Mouse (Mus musculus) hindbrain, postnatal 0 days (tissue): ENCODE measurements at regions not wholly inside any gene's neighbourhood (a gene's known extent, or its start where the extent isn't known, plus 50 kb on each side); places are given as distances from the start of the nearest gene placed in this dataset.

ENCODE experiments used
- ATAC-seq: fragments of 200-750 bp; cut with Nextera tagmentation; 2 replicates; pipeline ENCODE4 v1.8.0; 2017; ENCODE audit warnings: mild to moderate bottlenecking, moderate TSS enrichment, moderate library complexity
- DNase-seq: peaks from one replicate; pipeline ENCODE4 v3.0.0-alpha.2; 2015; ENCODE audit warnings: low spot score
- H3K27ac ChIP-seq: fragments of 300-500 bp; sonication (generic); 2 replicates; pipeline ENCODE4 v1.5.1; 2014; ENCODE audit warnings: mild to moderate bottlenecking
- H3K27me3 ChIP-seq: fragments of 300-500 bp; sonication (generic); 2 replicates; pipeline ENCODE4 v1.6.1; 2014; ENCODE audit warnings: low read length, mixed read lengths; ENCODE audit not compliant: insufficient read depth
- H3K36me3 ChIP-seq: fragments of 300-500 bp; sonication (generic); 2 replicates; pipeline ENCODE4 v1.6.1; 2014; ENCODE audit warnings: low read length, mixed read lengths; ENCODE audit not compliant: insufficient read depth
- H3K4me1 ChIP-seq: fragments of 300-500 bp; sonication (generic); 2 replicates; pipeline ENCODE4 v1.6.1; 2014; ENCODE audit warnings: antibody characterized with exemption, low read length, mixed read lengths; ENCODE audit not compliant: insufficient read depth
- H3K4me2 ChIP-seq: fragments of 300-500 bp; sonication (generic); 2 replicates; pipeline ENCODE4 v1.6.1; 2014; ENCODE audit warnings: low read depth, mild to moderate bottlenecking, low read length, moderate library complexity, mixed read lengths
- H3K4me3 ChIP-seq: fragments of 300-500 bp; sonication (generic); 2 replicates; pipeline ENCODE4 v1.5.1; 2014; ENCODE audit warnings: low read length
- H3K9ac ChIP-seq: fragments of 300-500 bp; sonication (generic); replicated peaks from 2 replicates; pipeline ENCODE4 v1.6.1; 2014; ENCODE audit warnings: mild to moderate bottlenecking, low read length, moderate library complexity, mixed read lengths
- H3K9me3 ChIP-seq: fragments of 300-500 bp; sonication (generic); 2 replicates; pipeline ENCODE4 v1.6.1; 2016; ENCODE audit warnings: low read length, mixed read lengths
- CTCF ChIP-seq: IDR thresholded peaks from 2 replicates; pipeline ENCODE4 v1.5.1; 2016; ENCODE audit warnings: antibody characterized with exemption, control low read depth, low read depth
- WGBS: fragments of 180-500 bp; shearing (Covaris S2); extraction: QIAGEN DNeasy Blood & Tissue Kit; methylation state at CpG from one replicate; pipeline ENCODE4 v1.1.7; 2014; 5-methylcytosine and 5-hydroxymethylcytosine counted together

DNA sequence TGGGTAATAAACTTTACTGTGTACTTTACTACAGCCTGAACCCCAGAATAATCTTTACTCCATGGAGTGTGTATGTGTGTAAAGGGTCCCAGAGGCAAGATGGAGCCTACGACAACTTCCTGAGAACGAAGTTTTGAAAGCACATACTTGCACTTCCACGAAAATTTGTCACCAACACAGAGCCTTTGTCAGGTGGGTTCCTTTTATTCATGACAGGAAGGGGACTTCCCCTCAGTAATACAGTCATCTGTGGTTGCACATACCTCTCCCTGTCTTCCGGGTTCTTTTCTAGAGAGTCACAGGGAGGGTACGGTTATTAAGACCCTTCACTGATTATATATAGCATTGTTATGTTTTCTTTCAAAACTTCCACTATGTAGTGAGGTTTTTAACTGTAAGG, 154.0 kb upstream of the Tgfbr2 start:
- TF ChIP-seq CTCF: no peak
- DNase-seq: no peak
- WGBS: 88% methylated on average over 5 of the region's 5 CpGs

DNA sequence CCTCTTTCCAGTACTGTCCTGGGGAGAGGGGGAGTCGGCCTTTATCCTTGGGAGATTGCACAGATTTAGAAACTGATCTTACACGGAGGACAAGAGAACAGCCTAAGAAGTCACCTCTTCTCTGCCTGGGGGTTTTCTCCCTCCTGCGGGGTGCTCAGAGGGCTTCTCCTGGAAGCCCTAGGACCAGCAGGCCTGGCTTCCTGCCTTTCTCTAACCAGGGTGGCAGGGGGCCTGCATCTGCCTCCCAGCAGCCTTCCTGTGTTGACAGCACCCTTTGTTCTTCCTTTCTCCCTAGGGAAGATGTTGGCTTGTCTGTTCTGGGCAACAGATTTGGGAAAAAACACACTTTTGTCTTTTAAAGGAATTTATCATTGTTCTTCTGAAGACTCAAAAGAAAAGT, 153.0 kb upstream of the Tgfbr2 start:
- DNase-seq: no peak
- no peaks in the 10 kb centered on the region for H3K36me3 ChIP-seq
- H3K4me1 ChIP-seq: no peaks in the 10 kb centered on the region
- H3K27me3 ChIP-seq: no peaks in the 10 kb centered on the region
- no peak for TF ChIP-seq CTCF
- H3K9me3 ChIP-seq: no peaks in the 10 kb centered on the region
- no peak overlapping the region for H3K9ac ChIP-seq
- no peak overlapping the region for H3K4me2 ChIP-seq
- WGBS: 19% methylated on average over 3 of the region's 3 CpGs
- no peak for ATAC-seq
- H3K4me3 ChIP-seq: no peak overlapping the region
- H3K27ac ChIP-seq: no peak overlapping the region

More for the DNA sequence above, 154.0 kb upstream of the Tgfbr2 start:
- H3K9me3 ChIP-seq: no peaks in the 10 kb centered on the region
- H3K27ac ChIP-seq: no peak overlapping the region
- no peak overlapping the region for H3K9ac ChIP-seq
- H3K4me3 ChIP-seq: no peak overlapping the region
- no peaks in the 10 kb centered on the region for H3K36me3 ChIP-seq
- no peak overlapping the region for H3K4me2 ChIP-seq
- no peaks in the 10 kb centered on the region for H3K27me3 ChIP-seq
- no peaks in the 10 kb centered on the region for H3K4me1 ChIP-seq
- ATAC-seq: no peak

DNA sequence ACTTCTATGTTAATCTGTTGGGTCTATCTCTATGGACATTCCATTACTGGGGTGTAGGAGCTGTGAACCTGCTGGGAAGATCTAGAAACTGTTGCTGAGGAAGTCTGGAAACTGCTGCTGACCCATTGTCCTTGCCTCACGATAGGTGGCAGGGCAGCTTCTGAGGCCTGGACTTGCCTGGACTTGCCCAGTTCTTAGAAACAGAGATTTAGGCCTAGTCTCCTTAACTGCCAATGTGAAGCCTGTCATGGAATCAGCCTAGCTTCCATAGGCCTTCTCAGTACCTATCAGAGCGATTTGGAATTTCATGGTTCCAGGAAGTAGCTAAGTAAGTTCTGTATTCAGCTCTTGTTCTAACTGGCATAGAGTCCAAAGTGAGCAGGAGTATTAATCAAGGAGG, 151.9 kb upstream of the Tgfbr2 start:
- Histone ChIP-seq H3K9me3 (no peaks in the 10 kb centered on the region), H3K36me3 (no peaks in the 10 kb centered on the region), H3K9ac (no peak overlapping the region), H3K4me2 (no peak overlapping the region), H3K27me3 (no peaks in the 10 kb centered on the region), H3K4me3 (no peak overlapping the region), H3K27ac (no peak overlapping the region), H3K4me1 (no peaks in the 10 kb centered on the region)
- ATAC-seq (no peak), DNase-seq (no peak)
- 95% methylated on average over 2 of the region's 2 CpGs for WGBS
- TF ChIP-seq CTCF: no peak

DNA sequence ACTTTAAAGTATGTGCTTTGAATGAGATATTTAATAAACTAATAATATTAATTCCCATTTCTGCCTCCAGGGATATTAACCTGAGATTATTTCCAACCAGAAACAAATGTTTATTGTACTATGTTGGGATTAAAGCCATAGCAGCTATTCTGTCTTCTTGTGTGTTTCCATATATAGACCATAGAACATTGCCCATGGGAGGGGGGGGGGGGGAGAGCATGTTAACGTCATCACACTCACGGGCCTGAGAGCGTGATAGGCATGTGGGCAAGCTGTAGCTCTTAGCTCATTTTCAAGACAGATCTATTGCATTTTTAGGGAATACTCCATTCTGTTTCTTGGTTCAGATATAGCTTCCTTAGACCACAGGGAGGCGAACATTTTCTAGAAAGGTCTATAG, 149.8 kb upstream of the Tgfbr2 start:
- no peaks in the 10 kb centered on the region for H3K36me3 ChIP-seq
- WGBS: 87% methylated on average over 4 of the region's 4 CpGs
- H3K9ac ChIP-seq: no peak overlapping the region
- no peaks in the 10 kb centered on the region for H3K27me3 ChIP-seq
- no peak for TF ChIP-seq CTCF
- ATAC-seq: no peak
- H3K27ac ChIP-seq: no peak overlapping the region
- no peaks in the 10 kb centered on the region for H3K9me3 ChIP-seq
- no peak overlapping the region for H3K4me3 ChIP-seq
- no peak overlapping the region for H3K4me2 ChIP-seq
- H3K4me1 ChIP-seq: no peaks in the 10 kb centered on the region
- DNase-seq: no peak

DNA sequence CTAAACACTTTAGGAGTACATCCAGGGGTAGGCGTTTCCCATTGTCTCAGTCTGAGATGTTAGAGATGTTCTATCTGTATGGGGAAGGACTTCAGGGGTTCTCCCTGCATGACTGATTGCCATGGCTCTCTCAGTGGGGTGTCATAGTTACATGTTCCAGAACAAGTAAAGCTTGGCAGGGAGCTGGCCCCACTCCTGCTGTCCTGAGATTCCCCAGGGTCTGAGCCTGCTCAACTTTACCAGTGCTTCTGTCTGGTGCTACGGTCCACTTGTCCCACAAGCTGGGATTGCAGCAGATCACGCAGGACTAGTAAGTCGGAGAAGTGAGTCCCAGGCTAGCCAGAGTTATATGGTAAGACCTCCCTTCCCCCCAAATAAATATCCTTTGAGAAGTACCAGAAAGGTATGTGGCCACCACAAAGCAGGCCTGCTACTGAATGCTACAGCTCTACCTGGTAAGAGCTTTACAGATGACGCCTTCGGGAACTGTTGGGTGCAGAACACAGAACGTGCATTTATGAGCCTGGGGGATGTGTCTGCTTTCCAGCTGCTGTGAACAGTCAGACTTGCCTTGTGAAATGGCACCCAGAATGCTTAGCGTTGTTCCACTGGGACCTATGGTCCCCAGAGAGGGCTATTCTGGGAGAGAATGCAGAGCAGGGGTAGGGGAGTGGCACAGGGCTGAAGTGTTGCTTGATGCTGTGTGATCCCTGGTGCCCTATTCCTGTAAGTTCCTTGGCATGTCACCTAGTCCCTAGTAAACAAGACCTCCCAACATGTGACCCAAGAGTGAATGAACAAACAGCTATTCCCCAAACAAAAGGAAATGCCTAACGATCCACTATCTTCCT, 148.9 kb upstream of the Tgfbr2 start:
- H3K9me3 ChIP-seq: no peaks in the 10 kb centered on the region
- H3K27me3 ChIP-seq: no peaks in the 10 kb centered on the region
- WGBS: 71% methylated on average over 9 of the region's 9 CpGs
- ATAC-seq: no peak
- H3K4me1 ChIP-seq: no peaks in the 10 kb centered on the region
- no peak overlapping the region for H3K9ac ChIP-seq
- TF ChIP-seq CTCF: no peak
- H3K36me3 ChIP-seq: no peaks in the 10 kb centered on the region
- no peak overlapping the region for H3K4me3 ChIP-seq
- peak overlapping the region; percentile 20; the same call in 1 of the 2 replicates for H3K27ac ChIP-seq
- no peak overlapping the region for H3K4me2 ChIP-seq
- peak; percentile 17 for DNase-seq

DNA sequence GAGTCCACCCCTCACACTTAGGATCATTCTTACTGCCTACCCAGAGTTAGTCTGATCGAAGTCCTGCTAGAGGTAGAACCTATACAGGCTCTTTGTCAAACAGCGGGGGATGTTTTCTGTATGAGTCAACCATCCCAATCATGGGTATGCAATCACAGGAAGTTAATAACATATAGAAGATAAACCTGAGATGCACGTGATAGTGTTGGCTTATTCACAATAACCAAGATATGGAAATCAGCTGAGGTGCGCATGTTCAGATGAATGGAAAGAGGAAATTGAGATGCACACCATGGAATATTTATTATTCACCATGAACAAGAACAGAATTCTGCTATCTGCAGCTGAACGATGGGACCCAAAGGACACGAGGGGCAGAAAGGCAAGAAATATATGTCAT, 146.7 kb upstream of the Tgfbr2 start:
- Histone ChIP-seq H3K4me1 (no peaks in the 10 kb centered on the region), H3K9me3 (no peaks in the 10 kb centered on the region), H3K4me2 (no peak overlapping the region), H3K27ac (no peak overlapping the region), H3K9ac (no peak overlapping the region), H3K27me3 (no peaks in the 10 kb centered on the region), H3K36me3 (no peaks in the 10 kb centered on the region), H3K4me3 (no peak overlapping the region)
- 94% methylated on average over 6 of the region's 6 CpGs for WGBS
- ATAC-seq: no peak
- no peak for TF ChIP-seq CTCF
- no peak for DNase-seq

DNA sequence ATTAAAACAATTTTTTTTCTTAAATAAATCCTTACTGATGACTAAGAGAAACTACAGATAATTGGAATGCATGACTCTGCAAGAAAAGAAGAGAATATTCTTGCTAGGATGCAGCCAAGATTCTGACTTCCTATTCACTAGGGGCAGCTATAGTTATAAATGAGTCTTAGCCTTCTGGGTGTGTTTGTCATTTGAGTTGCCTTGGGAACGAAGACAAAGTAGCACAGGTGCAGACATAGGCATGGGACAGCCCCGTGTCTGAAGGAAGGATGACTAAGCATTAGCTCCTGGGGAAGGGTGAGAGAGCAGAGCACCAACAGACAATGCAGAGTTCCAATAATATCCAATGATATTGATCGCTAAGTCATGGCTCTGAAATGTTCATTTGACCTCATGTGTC, 144.3 kb upstream of the Tgfbr2 start:
- no peaks in the 10 kb centered on the region for H3K9me3 ChIP-seq
- H3K9ac ChIP-seq: no peak overlapping the region
- no peak overlapping the region for H3K4me2 ChIP-seq
- H3K27me3 ChIP-seq: no peaks in the 10 kb centered on the region
- no peaks in the 10 kb centered on the region for H3K36me3 ChIP-seq
- no peaks in the 10 kb centered on the region for H3K4me1 ChIP-seq
- WGBS: 78% methylated on average over 3 of the region's 3 CpGs
- DNase-seq: no peak
- ATAC-seq: no peak
- no peak overlapping the region for H3K27ac ChIP-seq
- no peak for TF ChIP-seq CTCF
- no peak overlapping the region for H3K4me3 ChIP-seq
